In the genomic region with DNA sequence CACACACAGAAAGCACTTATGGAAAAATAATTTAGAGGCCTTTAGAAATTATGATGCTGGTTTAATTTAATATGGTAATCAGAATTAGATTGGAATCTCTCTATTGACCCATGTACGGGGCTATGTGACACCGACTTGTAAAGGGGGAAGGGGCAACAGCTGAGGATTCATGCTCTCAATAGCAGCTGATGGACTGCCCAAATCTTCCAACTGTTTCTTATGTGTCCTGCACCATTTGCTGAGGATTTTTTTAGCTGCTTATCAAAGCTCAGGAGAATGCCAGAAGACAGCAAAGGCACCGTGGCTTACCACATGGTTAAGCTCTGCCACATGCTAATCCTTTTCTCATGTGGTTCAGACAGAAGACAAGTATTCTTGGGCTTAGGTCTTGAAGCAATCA, we compare ENCODE assay signal across 27 mouse cellular contexts. TPM values are rescaled to one million over a fixed set of nuclear protein-coding genes. Genes with fewer than 3 reads are reported as not detected.
"Had no signal": no experiment of that assay in that cellular context is flagged by ENCODE, and none has a peak within 500 bp of the region (broad histone marks: within the 10 kb centered on the region; RNA-seq: fewer than 3 reads in every experiment).

No protein-coding gene starts in this region.

- H3K36me3 ChIP-seq: embryonic facial prominence, embryonic 12.5 days; embryonic facial prominence, embryonic 13.5 days; embryonic facial prominence, embryonic 15.5 days; forebrain, embryonic 10.5 days; forebrain, embryonic 12.5 days; forebrain, embryonic 15.5 days had no signal

- ATAC-seq: forebrain, embryonic 13.5 days; forebrain, embryonic 15.5 days; forebrain, embryonic 16.5 days; forebrain, postnatal 0 days had no signal

- H3K9me3 ChIP-seq: embryonic facial prominence, embryonic 12.5 days; embryonic facial prominence, embryonic 15.5 days; forebrain, embryonic 10.5 days; forebrain, embryonic 15.5 days had no signal

- H3K4me3 ChIP-seq: embryonic facial prominence, embryonic 12.5 days; embryonic facial prominence, embryonic 13.5 days; embryonic facial prominence, embryonic 15.5 days; erythroblast, embryonic 14.5 days; forebrain, embryonic 10.5 days; forebrain, embryonic 12.5 days; forebrain, embryonic 13.5 days; forebrain, embryonic 15.5 days; gastrocnemius, adult 2 months; heart, adult 2 months had no signal

- H3K9ac ChIP-seq: embryonic facial prominence, embryonic 12.5 days; embryonic facial prominence, embryonic 13.5 days; embryonic facial prominence, embryonic 15.5 days; forebrain, embryonic 12.5 days; forebrain, embryonic 13.5 days; forebrain, embryonic 15.5 days; forebrain, postnatal 0 days had no signal

- DNase-seq: cerebellum, adult 2 months; cerebellum, adult 8-10 months; cerebellum, adult 9-10 months; cerebellum, adult 9-11 months; cerebellum, postnatal 10 days; cerebellum, postnatal 14 days; cerebellum, postnatal 25 days; cerebellum, postnatal 36 days; embryo, embryonic 11 days; forebrain, postnatal 0 days; gastrocnemius, adult 2 months; gastrocnemius, postnatal 10 days; gastrocnemius, postnatal 14 days; gastrocnemius, postnatal 25 days; gastrocnemius, postnatal 36 days; heart, adult 11 months; heart, adult 18-20 months; heart, adult 2 months had no signal

- H3K4me1 ChIP-seq: embryonic facial prominence, embryonic 12.5 days; embryonic facial prominence, embryonic 13.5 days; embryonic facial prominence, embryonic 15.5 days; forebrain, embryonic 10.5 days; forebrain, embryonic 12.5 days; forebrain, embryonic 13.5 days; forebrain, embryonic 15.5 days had no signal

- H3K27ac ChIP-seq: embryonic facial prominence, embryonic 12.5 days; embryonic facial prominence, embryonic 13.5 days; embryonic facial prominence, embryonic 15.5 days; forebrain, embryonic 10.5 days; forebrain, embryonic 12.5 days; forebrain, embryonic 13.5 days; forebrain, embryonic 15.5 days; gastrocnemius, adult 2 months; heart, adult 2 months had no signal

- H3K4me2 ChIP-seq: embryonic facial prominence, embryonic 12.5 days; embryonic facial prominence, embryonic 13.5 days; embryonic facial prominence, embryonic 15.5 days; forebrain, embryonic 12.5 days; forebrain, embryonic 13.5 days; forebrain, embryonic 15.5 days had no signal

- H3K27me3 ChIP-seq: embryonic facial prominence, embryonic 12.5 days; embryonic facial prominence, embryonic 13.5 days; embryonic facial prominence, embryonic 15.5 days; forebrain, embryonic 12.5 days; forebrain, embryonic 13.5 days; forebrain, embryonic 15.5 days had no signal

RNA-seq across cellular contexts. Expression of a gene that starts 5.9 kb away (rescaled TPM):
- polyA plus RNA-seq: erythroblast, embryonic 14.5 days had no signal
